Mouse (Mus musculus) granulocyte monocyte progenitor cell, adult 5-6 weeks (primary cell): Measurements from ENCODE around the gene Rex1bd. TPM values are rescaled to one million over a fixed set of nuclear protein-coding genes. Genes with fewer than 3 reads are reported as not detected.
"Not testable (repeated sequence)": the region's sequence is repeated elsewhere in the genome, so short reads cannot be mapped to it uniquely, and the experiment has no call there.

Source experiments
- ATAC-seq: replicated peaks from 2 replicates; pipeline ENCODE4 v1.8.0; 2016; ENCODE audit warnings: mild to moderate bottlenecking, moderate TSS enrichment, inconsistent platforms; ENCODE audit not compliant: poor library complexity, severe bottlenecking
- total RNA-seq, 2 experiments: library from RNA; stranded (forward) in 1 of 2; stranded (reverse) in 1 of 2; fragments of 200-712, 200-1000 nt in 1 of 2; fragments of >200 nt in 1 of 2; fragmentation: Nextera tagmentation in 1 of 2; gene quantifications; 2 replicates each; pipeline ENCODE4 v1.2.3; 2014 to 2017

Gene Rex1bd
- total RNA-seq, 2 experiments from 2014 or later = 30.2 to 33.4 TPM

DNA sequence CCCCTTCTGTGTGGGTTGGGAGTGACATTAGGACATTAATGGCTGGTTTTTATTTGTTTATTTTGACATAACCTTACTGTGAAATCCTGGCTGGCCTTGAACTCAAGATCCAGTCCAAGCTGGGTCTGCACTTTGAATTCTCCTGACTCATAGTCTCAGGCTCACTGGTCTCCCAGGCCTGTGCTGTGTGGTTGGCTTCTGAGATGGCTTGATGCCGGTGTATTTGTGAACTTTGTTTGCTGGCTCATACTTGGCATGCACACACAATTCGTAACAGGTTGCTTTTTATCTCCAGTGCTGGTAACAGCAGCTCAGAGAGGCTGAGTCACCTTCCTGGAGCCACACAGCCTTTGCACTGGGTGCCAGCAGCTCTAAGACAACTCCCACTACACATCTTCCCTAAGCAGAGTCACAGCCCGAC is 23.2 kb upstream of the Rex1bd start:
- ATAC-seq = no peak

DNA sequence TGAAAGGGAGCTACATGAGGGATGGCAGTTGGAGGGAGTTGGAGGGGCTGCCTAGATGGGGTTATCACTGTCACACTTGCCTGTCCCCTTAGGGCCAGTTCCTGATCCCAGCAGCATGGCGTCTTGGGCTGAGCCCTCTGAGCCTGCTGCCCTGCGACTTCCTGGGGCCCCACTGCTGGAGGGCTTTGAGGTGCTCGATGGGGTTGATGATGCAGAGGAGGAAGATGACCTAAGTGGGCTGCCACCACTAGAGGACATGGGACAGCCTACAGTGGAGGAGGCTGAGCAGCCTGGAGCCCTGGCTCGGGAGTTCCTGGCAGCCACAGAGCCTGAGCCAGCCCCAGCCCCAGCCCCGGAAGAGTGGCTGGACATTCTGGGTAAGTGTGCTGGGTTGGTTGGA is 22.7 kb upstream of the Rex1bd start:
- peak; percentile 30; the same call in 1 of the 2 replicates for ATAC-seq

GRCm38 (mm10) chr8:70528182-70528797 is 21.7 kb upstream of the Rex1bd start:
- ATAC-seq = no peak

- ATAC-seq = peak; percentile 76
These were observed 21.1 kb upstream of the Rex1bd start, which contains the start of the genes Fkbp8 and Kxd1 for GRCm38 (mm10) chr8:70527512-70528181. Fkbp8 (plus strand) TSS chr8:70527724. Kxd1 (minus strand) TSS chr8:70527956.

- no peak for ATAC-seq
These were observed 20.6 kb upstream of the Rex1bd start for GRCm38 (mm10) chr8:70527111-70527511.

- ATAC-seq = peak; percentile 89
These were observed 16.2 kb upstream of the Rex1bd start for GRCm38 (mm10) chr8:70522592-70523403.

GRCm38 (mm10) chr8:70519606-70520005 is 13.1 kb upstream of the Rex1bd start:
- no peak for ATAC-seq

DNA sequence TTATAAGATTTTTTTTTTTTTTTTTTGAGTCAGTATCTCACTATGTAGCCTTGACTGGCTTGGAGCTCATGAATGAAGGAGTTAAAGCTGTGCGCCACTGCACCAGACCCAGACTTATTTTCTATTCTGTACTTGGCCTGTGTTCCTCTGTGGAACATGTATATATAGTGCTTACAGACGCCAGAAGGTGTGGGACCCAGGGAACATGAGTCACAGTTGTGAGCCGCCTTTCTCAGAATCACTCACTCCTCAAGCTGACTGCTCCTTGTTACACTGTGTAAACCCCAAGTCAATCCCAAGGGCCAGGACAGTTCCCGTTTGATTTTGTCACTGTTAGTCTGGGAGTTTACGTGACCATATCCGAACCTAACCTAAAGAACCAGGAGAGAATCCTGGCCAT is 12.5 kb upstream of the Rex1bd start:
- ATAC-seq = no peak

GRCm38 (mm10) chr8:70517940-70518643 is 11.5 kb upstream of the Rex1bd start:
- no peak for ATAC-seq

GRCm38 (mm10) chr8:70513441-70513840 is 6.9 kb upstream of the Rex1bd start:
- ATAC-seq = no peak

DNA sequence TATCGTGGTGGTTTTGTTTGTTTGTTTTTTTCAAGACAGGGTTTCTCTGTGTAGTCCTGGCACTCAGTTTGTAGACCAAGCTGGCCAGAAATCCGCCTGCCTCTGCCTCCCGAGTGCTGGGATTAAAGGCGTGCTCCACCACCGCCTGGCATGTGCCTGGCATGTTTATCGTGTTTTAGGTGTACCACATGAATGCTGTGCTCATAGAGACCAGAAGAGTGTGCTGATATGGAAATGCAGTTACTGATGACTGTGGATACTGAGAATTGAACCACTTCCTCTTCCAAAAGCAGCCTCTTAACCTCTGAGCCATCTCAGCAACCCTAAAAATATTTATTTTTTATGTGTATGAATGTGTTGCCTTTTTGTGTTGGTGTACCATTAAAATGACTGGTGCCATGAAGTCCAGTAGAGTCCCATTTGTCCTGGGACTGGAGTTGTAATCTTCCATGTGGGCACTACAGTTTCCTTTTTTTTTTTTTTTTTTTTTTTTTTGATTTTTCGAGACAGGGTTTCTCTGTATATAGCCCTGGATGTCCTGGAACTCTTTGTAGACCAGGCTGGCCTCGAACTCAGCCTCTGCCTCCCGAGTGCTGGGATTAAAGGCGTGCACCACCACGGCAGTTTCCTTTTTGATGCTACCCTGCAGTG is 5.8 kb upstream of the Rex1bd start:
- ATAC-seq = 0 out of 2 replicates have a peak, but pooled peaks have one; percentile 33

DNA sequence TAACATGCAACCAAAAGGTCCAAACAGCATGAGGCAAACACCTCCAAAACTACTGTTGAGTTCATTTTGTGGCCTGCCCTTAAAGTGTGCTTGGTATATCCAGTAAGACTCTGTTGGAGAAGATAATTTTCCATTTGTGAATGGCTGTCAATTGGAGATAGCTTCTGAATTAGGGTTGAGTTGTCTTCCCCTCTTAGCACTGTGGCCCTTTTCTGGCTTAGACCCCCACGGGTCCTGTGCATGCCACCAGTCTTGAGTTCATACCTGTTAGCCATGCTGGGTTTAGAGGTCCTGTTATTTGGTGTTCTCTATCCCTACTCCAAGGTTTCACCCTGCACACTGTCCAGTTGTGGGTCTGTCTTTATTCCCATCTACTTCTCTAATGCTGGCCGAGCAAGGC is 5.2 kb upstream of the Rex1bd start:
- no peak for ATAC-seq

DNA sequence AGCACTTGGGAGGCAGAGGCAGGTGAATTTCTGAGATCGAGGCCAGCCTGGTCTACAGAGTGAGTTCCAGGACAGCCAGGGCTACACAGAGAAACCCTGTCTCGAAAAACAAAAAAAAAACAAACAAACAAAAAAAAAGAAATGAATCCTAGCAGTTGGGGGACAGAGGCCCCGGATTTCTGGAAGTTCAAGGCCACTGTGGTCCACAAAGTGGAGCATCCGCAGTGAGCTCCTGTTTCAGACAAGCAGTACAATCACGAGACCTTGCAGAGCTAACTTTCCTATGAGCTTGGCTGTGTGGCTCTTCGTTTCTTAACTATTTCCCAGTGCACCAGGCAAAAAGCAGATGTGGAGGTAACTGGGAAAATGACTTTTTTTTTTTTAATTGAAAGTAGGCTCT is 4.6 kb upstream of the Rex1bd start:
- ATAC-seq = not testable (repeated sequence)

- peak; percentile 74 for ATAC-seq
These were observed 3.8 kb upstream of the Rex1bd start, which contains the start of gene Uba52 for GRCm38 (mm10) chr8:70510228-70510915. Uba52 (minus strand) TSS chr8:70510801.

DNA sequence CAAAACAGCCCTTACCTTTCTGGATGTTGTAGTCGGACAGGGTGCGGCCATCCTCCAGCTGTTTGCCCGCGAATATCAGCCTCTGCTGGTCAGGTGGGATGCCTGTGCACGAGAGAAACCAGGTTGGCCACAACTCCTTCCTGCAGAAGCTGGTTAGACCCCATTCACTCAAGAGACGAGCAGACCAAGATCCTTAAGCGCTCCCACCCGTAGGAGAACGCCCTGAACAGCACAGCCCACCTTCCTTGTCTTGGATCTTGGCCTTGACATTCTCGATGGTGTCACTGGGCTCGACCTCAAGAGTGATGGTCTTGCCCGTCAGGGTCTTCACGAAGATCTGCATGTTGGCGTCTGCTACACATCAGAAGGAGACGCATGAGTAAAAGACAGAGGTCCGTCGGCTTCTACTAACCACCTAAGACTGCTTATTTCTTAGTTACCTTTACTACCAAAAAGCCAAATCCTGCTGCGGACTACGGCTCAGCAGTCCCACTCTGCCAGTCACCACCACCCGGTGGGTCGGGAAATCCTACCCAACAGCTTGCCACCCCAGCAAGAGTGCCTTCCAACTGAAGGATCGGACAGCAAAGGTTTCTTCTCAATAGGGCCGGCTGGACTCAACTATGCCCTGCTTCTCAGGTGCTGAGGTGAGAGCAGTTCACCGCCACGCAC is 2.9 kb upstream of the Rex1bd start:
- ATAC-seq = no peak

- ATAC-seq = no peak
These were observed 458 bp upstream of the Rex1bd start for GRCm38 (mm10) chr8:70507027-70507393.

DNA sequence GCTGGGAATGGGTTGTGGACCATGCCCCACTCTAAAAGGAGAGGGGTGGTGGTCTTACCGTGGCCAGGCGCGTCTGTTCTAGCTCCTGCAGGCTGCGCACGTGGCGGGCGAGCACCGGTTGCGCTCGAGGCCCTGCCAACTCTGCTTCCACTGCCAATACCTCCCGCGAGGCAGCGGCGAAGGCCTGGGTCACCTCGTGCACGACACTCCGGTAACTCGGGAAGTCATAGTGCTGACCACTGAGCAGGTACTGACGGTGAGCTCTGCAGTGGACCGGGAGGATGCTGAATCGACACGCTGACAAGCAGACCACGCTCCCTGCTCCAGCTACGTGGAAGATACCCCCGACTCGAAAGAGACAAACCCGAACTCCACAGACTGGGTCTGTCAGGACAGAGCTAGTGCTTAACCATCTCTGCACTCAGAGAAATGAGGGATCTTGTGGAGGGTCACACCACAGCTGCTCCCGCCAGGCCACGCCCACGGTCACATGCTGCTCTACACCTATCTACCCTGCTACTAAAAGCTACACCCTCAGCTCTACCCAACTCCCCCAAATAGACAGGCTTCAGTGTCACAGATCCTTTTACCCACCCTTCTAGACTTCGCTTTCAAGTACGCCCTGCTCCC is 739 bp downstream of the Rex1bd start:
- ATAC-seq = peak; percentile 7; the same call in 1 of the 2 replicates

GRCm38 (mm10) chr8:70504851-70505250 is 1.7 kb downstream of the Rex1bd start:
- ATAC-seq = peak; percentile 36; the same call in 1 of the 2 replicates
